Mouse (Mus musculus) midbrain, postnatal 0 days (tissue): Measurements from ENCODE around the gene Adh6a. TPM values are rescaled to one million over a fixed set of nuclear protein-coding genes. Genes with fewer than 3 reads are reported as not detected.

Experiments used
- ATAC-seq: fragments of 200-750 bp; cut with Nextera tagmentation; 2 replicates; pipeline ENCODE4 v1.8.0; 2017; ENCODE audit warnings: moderate number of reproducible peaks, mild to moderate bottlenecking, moderate TSS enrichment, moderate library complexity; ENCODE audit not compliant: low FRiP score
- DNase-seq: peaks from one replicate; pipeline ENCODE4 v3.0.0-alpha.2; 2015; ENCODE audit warnings: low spot score
- H3K27ac ChIP-seq: fragments of 300-500 bp; sonication (generic); 2 replicates; pipeline ENCODE4 v1.5.1; 2014; ENCODE audit warnings: low read depth, mild to moderate bottlenecking, low read length, mixed read lengths
- H3K27me3 ChIP-seq: fragments of 300-500 bp; sonication (generic); 2 replicates; pipeline ENCODE4 v1.6.1; 2014; ENCODE audit warnings: low read length, control low read depth, mixed read lengths; ENCODE audit not compliant: insufficient read depth
- H3K36me3 ChIP-seq: fragments of 300-500 bp; sonication (generic); 2 replicates; pipeline ENCODE4 v1.6.1; 2014; ENCODE audit warnings: low read length, control low read depth, mixed read lengths; ENCODE audit not compliant: insufficient read depth
- H3K4me1 ChIP-seq: fragments of 300-500 bp; sonication (generic); 2 replicates; pipeline ENCODE4 v1.6.1; 2014; ENCODE audit warnings: mild to moderate bottlenecking, control low read depth, antibody characterized with exemption, low read length, mixed read lengths; ENCODE audit not compliant: insufficient read depth
- H3K4me2 ChIP-seq: fragments of 300-500 bp; sonication (generic); 2 replicates; pipeline ENCODE4 v1.6.1; 2014; ENCODE audit warnings: low read depth, mild to moderate bottlenecking, low read length, mixed read lengths; ENCODE audit not compliant: poor library complexity, severe bottlenecking
- H3K4me3 ChIP-seq: fragments of 300-500 bp; sonication (generic); 2 replicates; pipeline ENCODE4 v1.5.1; 2014; ENCODE audit warnings: low read depth, mild to moderate bottlenecking, low read length, moderate library complexity
- H3K9ac ChIP-seq: fragments of 300-500 bp; sonication (generic); replicated peaks from 2 replicates; pipeline ENCODE4 v1.6.1; 2014; ENCODE audit warnings: mild to moderate bottlenecking, low read length, moderate library complexity, mixed read lengths; ENCODE audit not compliant: poor library complexity, severe bottlenecking
- H3K9me3 ChIP-seq: fragments of 300-500 bp; sonication (generic); 2 replicates; pipeline ENCODE4 v1.6.1; 2016; ENCODE audit warnings: low read length, control low read depth
- CTCF ChIP-seq: IDR thresholded peaks from 2 replicates; pipeline ENCODE4 v1.5.1; 2016; ENCODE audit warnings: antibody characterized with exemption, mild to moderate bottlenecking
- WGBS: fragments of 180-500 bp; shearing (Covaris S2); extraction: QIAGEN DNeasy Blood & Tissue Kit; methylation state at CpG from one replicate; pipeline ENCODE4 v1.1.7; 2014; 5-methylcytosine and 5-hydroxymethylcytosine counted together
- polyA plus RNA-seq: library from polyadenylated mRNA; unstranded; fragments of >200 nt; fragmentation: Nextera tagmentation; extraction: Ambion mirVana; gene quantifications from 2 replicates; pipeline ENCODE4 v1.2.1, GENCODE M21; 2015
- total RNA-seq: library from RNA; depleted of rRNA; stranded (reverse); fragments of >200 nt; gene quantifications from 2 replicates; pipeline ENCODE4 v1.2.3, GENCODE M21; 2014

The Adh6a gene
- total and polyA plus RNA-seq, 2 experiments from 2014 or later = not detected

GRCm38 (mm10) chr3:138325466-138325865, 12.4 kb downstream of the Adh6a start:
- 95% methylated on average over 6 of the region's 6 CpGs for WGBS
- Histone ChIP-seq H3K4me1 (no peaks in the 10 kb centered on the region), H3K27ac (no peak overlapping the region), H3K9ac (no peak overlapping the region), H3K36me3 (no peaks in the 10 kb centered on the region), H3K9me3 (no peaks in the 10 kb centered on the region), H3K27me3 (no peaks in the 10 kb centered on the region), H3K4me3 (no peak overlapping the region), H3K4me2 (no peak overlapping the region)
- no peak for TF ChIP-seq CTCF
- no peak for ATAC-seq
- no peak for DNase-seq

GRCm38 (mm10) chr3:138333910-138334309, 20.8 kb downstream of the Adh6a start:
- WGBS = 88% methylated on average over 8 of the region's 8 CpGs
- no peak overlapping the region for H3K4me2 ChIP-seq

GRCm38 (mm10) chr3:138334320-138334719, 21.2 kb downstream of the Adh6a start:
- Histone ChIP-seq H3K4me3 (no peak overlapping the region), H3K36me3 (no peaks in the 10 kb centered on the region), H3K27me3 (no peaks in the 10 kb centered on the region), H3K9ac (no peak overlapping the region), H3K4me2 (no peak overlapping the region), H3K9me3 (no peaks in the 10 kb centered on the region), H3K27ac (no peak overlapping the region), H3K4me1 (no peaks in the 10 kb centered on the region)
- no peak for TF ChIP-seq CTCF
- no peak for ATAC-seq
- 90% methylated on average over 4 of the region's 4 CpGs for WGBS
- DNase-seq = no peak

More at GRCm38 (mm10) chr3:138333910-138334309, 20.8 kb downstream of the Adh6a start:
- Histone ChIP-seq H3K9ac (no peak overlapping the region), H3K4me1 (no peaks in the 10 kb centered on the region), H3K4me3 (no peak overlapping the region), H3K27me3 (no peaks in the 10 kb centered on the region), H3K36me3 (no peaks in the 10 kb centered on the region), H3K27ac (no peak overlapping the region), H3K9me3 (no peaks in the 10 kb centered on the region)
- DNase-seq (no peak), ATAC-seq (no peak)
- TF ChIP-seq CTCF = no peak

GRCm38 (mm10) chr3:138335566-138335965, 22.5 kb downstream of the Adh6a start:
- DNase-seq = no peak
- H3K9ac ChIP-seq = no peak overlapping the region
- no peaks in the 10 kb centered on the region for H3K4me1 ChIP-seq
- ATAC-seq = no peak
- WGBS = 88% methylated on average over 1 of the region's 1 CpGs
- H3K9me3 ChIP-seq = no peaks in the 10 kb centered on the region
- no peak for TF ChIP-seq CTCF
- no peaks in the 10 kb centered on the region for H3K36me3 ChIP-seq
- no peak overlapping the region for H3K4me2 ChIP-seq
- no peak overlapping the region for H3K27ac ChIP-seq
- no peaks in the 10 kb centered on the region for H3K27me3 ChIP-seq
- no peak overlapping the region for H3K4me3 ChIP-seq

- WGBS = 71% methylated on average over 3 of the region's 3 CpGs
- no peaks in the 10 kb centered on the region for H3K9me3 ChIP-seq
- TF ChIP-seq CTCF = no peak
- H3K27ac ChIP-seq = no peak overlapping the region
- no peak overlapping the region for H3K4me2 ChIP-seq
- ATAC-seq (no peak), DNase-seq (no peak)
- H3K27me3 ChIP-seq = no peaks in the 10 kb centered on the region
- no peaks in the 10 kb centered on the region for H3K36me3 ChIP-seq
- H3K9ac ChIP-seq = no peak overlapping the region
- no peak overlapping the region for H3K4me3 ChIP-seq
- no peaks in the 10 kb centered on the region for H3K4me1 ChIP-seq
These were observed 23.1 kb downstream of the Adh6a start for GRCm38 (mm10) chr3:138336104-138336754.

GRCm38 (mm10) chr3:138341471-138341870, 28.4 kb downstream of the Adh6a start, which contains the start of gene Adh6b:
TSS of gene Adh6b (plus strand) at chr3:138341775.
- DNase-seq (no peak), ATAC-seq (no peak)
- H3K27me3 ChIP-seq = no peaks in the 10 kb centered on the region
- TF ChIP-seq CTCF = no peak
- H3K9me3 ChIP-seq = no peaks in the 10 kb centered on the region
- no peak within 1 kb of the TSS for H3K9ac ChIP-seq
- H3K27ac ChIP-seq = no peak within 1 kb of the TSS
- H3K4me3 ChIP-seq = no peak within 1 kb of the TSS
- H3K36me3 ChIP-seq = no peaks in the 10 kb centered on the region
- 92% methylated on average over 14 of the region's 14 CpGs for WGBS
- no peaks in the 10 kb centered on the region for H3K4me1 ChIP-seq
- H3K4me2 ChIP-seq = no peak within 1 kb of the TSS
